Mouse (Mus musculus): ENCODE measurements around the gene A930009A15Rik. TPM values are rescaled to one million over a fixed set of nuclear protein-coding genes. Genes with fewer than 3 reads are reported as not detected.

A930009A15Rik gene
- polyA plus RNA-seq, 1 experiment from 2014 or later, result not detected

DNA sequence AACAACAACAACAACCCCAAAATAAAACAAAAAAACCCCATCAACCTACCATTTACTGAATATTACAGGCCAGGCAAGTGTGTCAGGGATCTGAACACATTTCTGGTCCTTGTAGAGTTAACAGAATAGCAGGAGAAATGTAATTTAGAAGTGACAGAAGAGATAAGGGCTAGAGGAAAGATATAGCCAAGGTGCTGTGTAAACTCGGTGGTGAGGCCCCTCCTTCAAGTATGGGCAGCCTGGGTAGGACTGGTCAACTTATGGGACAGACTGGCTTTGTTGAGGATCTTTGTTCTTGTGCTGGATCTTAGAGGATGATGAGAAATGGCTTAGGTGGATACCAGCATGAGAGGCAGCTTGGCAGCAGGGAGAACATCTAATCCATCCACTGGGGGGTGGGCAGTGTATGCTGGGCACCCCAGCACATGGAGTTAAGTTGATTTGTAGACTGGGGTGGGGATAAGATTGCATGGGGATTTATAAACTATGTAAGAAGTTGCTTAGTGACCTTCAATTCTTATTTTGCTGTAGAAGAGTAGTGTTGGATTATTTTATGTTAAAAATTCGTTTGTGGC lies 14.5 kb upstream of the A930009A15Rik start:
- no peak for ATAC-seq (ENCODE audit: insufficient number of reproducible peaks, low FRiP score, low TSS enrichment, low read depth)
- Histone ChIP-seq H3K4me1 (peaks cover 8% of the 10 kb centered on the region; the same call in 1 of the 2 replicates), H3K27ac (replicated peaks) (no peak overlapping the region), H3K36me3 (no peaks in the 10 kb centered on the region), H3K9me3 (replicated peaks) (no peaks in the 10 kb centered on the region), H3K4me2 (replicated peaks) (no peak overlapping the region), H3K9ac (no peak overlapping the region), H3K4me3 (replicated peaks) (no peak overlapping the region), H3K27me3 (no peaks in the 10 kb centered on the region)
- 47% methylated on average over 2 of the region's 2 CpGs for WGBS

DNA sequence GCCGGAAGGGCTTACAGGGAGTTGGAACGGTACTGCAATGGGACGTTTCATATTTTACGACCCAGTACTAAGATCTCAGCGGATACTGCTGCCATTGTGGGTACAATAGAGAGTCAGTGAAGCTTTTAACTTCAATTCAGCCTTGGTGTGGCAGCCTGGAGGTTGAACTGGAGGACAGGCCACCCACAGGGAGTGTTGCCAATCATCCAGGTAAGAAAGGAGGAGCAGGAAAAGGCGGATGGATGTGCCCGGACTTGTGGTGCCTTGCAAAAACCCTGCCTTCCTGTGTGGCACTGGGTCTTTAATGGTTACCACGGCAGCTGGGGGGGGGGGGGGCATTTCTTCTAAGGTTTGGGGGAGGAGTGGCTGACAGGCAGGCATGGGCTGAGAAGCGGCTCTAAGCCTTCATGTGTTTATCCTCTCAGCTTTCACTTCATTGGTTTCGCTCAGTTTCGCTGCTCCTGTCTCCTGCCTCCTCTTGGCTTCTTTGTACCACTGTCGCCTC lies 13.0 kb upstream of the A930009A15Rik start:
- Histone ChIP-seq H3K4me2 (replicated peaks) (0 out of 2 replicates have a peak overlapping the region, but pooled peaks have one; percentile 19), H3K27ac (replicated peaks) (no peak overlapping the region; the same call in 1 of the 2 replicates), H3K36me3 (no peaks in the 10 kb centered on the region), H3K4me3 (replicated peaks) (no peak overlapping the region), H3K9me3 (replicated peaks) (no peaks in the 10 kb centered on the region), H3K9ac (no peak overlapping the region), H3K27me3 (no peaks in the 10 kb centered on the region), H3K4me1 (peaks cover 8% of the 10 kb centered on the region; the same call in 1 of the 2 replicates)
- 28% methylated on average over 12 of the region's 12 CpGs for whole genome bisulfite sequencing
- 0 out of 2 replicates have a peak, but pooled peaks have one; percentile 34 for ATAC-seq (ENCODE audit: insufficient number of reproducible peaks, low FRiP score, low TSS enrichment, low read depth)

- H3K9ac ChIP-seq, result no peak overlapping the region
- H3K36me3 ChIP-seq, result no peaks in the 10 kb centered on the region
- no peaks in the 10 kb centered on the region for H3K9me3 ChIP-seq (replicated peaks)
- WGBS, result 62% methylated on average over 12 of the region's 12 CpGs
- H3K4me2 ChIP-seq (replicated peaks), result no peak overlapping the region
- no peak overlapping the region for H3K27ac ChIP-seq (replicated peaks)
- no peak overlapping the region for H3K4me3 ChIP-seq (replicated peaks)
- ATAC-seq (ENCODE audit: insufficient number of reproducible peaks, low FRiP score, low TSS enrichment, low read depth), result peak; percentile 31; the same call in 1 of the 2 replicates
- H3K27me3 ChIP-seq, result no peaks in the 10 kb centered on the region
- H3K4me1 ChIP-seq, result peaks cover 8% of the 10 kb centered on the region; the same call in 1 of the 2 replicates
Observed at GRCm38 (mm10) chr10:115561136-115561880, 8.5 kb upstream of the A930009A15Rik start.

DNA sequence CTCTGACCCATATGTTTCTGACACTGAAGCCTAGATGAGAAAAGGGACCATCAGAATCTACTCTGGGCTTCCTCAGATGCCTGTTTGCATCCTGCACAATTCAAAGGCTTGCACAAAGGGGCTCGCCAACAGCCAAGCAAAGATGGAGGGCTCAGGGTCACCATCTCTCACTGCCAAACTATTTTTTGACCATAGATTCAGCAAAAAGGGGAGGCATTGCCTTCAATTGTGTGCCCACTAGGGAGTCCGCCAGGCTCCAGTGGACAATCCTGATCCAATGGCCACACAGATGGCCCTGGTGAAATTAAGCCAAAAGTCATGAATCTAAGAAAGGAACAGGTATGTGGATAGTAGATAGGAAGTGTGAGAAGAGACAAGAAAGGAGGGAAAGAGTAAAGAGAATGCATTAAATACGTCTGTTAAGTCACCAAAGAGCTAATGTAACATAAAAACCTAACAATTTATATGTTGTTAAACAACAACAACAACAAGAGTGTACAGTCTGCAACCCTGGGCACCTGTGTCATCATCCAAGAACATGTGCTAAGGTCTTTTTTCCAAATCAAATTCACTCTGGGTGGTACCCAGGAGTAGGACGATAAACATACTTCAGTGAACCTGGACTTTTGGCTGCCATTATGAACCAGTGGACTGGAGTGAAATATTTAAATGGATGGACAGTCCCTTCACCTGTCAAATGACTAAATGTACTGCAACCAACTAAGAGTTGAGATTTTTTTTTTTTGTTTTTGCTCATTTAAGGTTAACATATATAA lies 6.7 kb upstream of the A930009A15Rik start:
- Histone ChIP-seq H3K4me2 (replicated peaks) (no peak overlapping the region), H3K4me3 (replicated peaks) (no peak overlapping the region), H3K36me3 (no peaks in the 10 kb centered on the region), H3K4me1 (no peaks in the 10 kb centered on the region), H3K27ac (replicated peaks) (no peak overlapping the region), H3K9me3 (replicated peaks) (no peaks in the 10 kb centered on the region), H3K9ac (no peak overlapping the region), H3K27me3 (no peaks in the 10 kb centered on the region)
- no peak for ATAC-seq (ENCODE audit: insufficient number of reproducible peaks, low FRiP score, low TSS enrichment, low read depth)
- 89% methylated on average over 4 of the region's 4 CpGs for WGBS

- no peak for ATAC-seq (ENCODE audit: insufficient number of reproducible peaks, low FRiP score, low TSS enrichment, low read depth)
- 73% methylated on average over 5 of the region's 5 CpGs for WGBS
- Histone ChIP-seq H3K27me3 (no peaks in the 10 kb centered on the region), H3K4me1 (no peaks in the 10 kb centered on the region), H3K36me3 (no peaks in the 10 kb centered on the region), H3K4me3 (replicated peaks) (no peak overlapping the region), H3K9ac (no peak overlapping the region), H3K9me3 (replicated peaks) (no peaks in the 10 kb centered on the region), H3K27ac (replicated peaks) (no peak overlapping the region), H3K4me2 (replicated peaks) (no peak overlapping the region)
Observed at GRCm38 (mm10) chr10:115563961-115564360, 5.8 kb upstream of the A930009A15Rik start.

DNA sequence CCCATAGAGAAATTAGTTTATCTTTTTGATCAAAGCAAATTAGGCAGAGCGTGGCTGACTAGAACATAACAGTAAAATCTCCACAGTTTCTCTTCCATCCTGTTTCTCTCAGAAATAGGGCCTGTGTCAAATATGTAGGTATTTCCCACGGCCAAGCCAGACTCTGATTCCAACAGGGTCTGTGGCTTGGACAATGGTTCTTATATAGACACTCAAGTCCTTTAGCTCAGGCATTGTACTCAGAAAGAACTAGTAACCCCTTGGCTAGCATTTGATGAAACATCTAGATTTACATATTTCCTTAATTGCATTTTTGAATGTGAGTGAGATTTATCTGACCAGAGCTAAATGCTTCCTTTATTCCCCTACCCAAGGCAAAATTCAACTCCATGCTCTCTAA lies 791 bp downstream of the A930009A15Rik start:
- no peaks in the 10 kb centered on the region for H3K4me1 ChIP-seq
- H3K4me3 ChIP-seq (replicated peaks), result no peak overlapping the region
- no peaks in the 10 kb centered on the region for H3K36me3 ChIP-seq
- no peaks in the 10 kb centered on the region for H3K27me3 ChIP-seq
- H3K27ac ChIP-seq (replicated peaks), result no peak overlapping the region
- no peak overlapping the region for H3K4me2 ChIP-seq (replicated peaks)
- WGBS, result 57% methylated on average over 2 of the region's 2 CpGs
- H3K9me3 ChIP-seq (replicated peaks), result no peaks in the 10 kb centered on the region
- no peak for ATAC-seq (ENCODE audit: insufficient number of reproducible peaks, low FRiP score, low TSS enrichment, low read depth)
- H3K9ac ChIP-seq, result no peak overlapping the region

DNA sequence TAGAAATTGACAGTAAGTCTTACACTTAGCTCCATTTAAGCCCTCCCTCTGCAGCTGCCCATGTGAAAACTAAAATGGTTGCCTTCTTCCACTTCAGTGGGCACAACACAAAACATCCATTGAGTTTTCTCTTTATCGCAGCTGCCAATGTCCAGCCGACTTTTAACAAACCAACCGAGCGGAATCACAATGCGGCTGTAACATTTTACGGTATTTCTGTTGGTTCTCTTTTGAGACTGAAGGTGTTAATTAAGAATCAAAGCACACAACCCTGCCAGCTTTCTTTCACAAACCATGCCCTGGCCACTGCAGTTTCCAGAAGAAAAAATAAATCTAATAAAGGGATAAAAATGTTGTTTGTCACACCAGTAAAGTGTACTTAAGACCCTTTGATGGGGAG lies 1.5 kb downstream of the A930009A15Rik start:
- 48% methylated on average over 6 of the region's 6 CpGs for WGBS
- no peaks in the 10 kb centered on the region for H3K27me3 ChIP-seq
- H3K9me3 ChIP-seq (replicated peaks), result no peaks in the 10 kb centered on the region
- H3K27ac ChIP-seq (replicated peaks), result no peak overlapping the region
- H3K9ac ChIP-seq, result no peak overlapping the region
- no peak overlapping the region for H3K4me2 ChIP-seq (replicated peaks)
- H3K4me1 ChIP-seq, result no peaks in the 10 kb centered on the region
- no peak overlapping the region for H3K4me3 ChIP-seq (replicated peaks)
- no peaks in the 10 kb centered on the region for H3K36me3 ChIP-seq
- no peak for ATAC-seq (ENCODE audit: insufficient number of reproducible peaks, low FRiP score, low TSS enrichment, low read depth)

DNA sequence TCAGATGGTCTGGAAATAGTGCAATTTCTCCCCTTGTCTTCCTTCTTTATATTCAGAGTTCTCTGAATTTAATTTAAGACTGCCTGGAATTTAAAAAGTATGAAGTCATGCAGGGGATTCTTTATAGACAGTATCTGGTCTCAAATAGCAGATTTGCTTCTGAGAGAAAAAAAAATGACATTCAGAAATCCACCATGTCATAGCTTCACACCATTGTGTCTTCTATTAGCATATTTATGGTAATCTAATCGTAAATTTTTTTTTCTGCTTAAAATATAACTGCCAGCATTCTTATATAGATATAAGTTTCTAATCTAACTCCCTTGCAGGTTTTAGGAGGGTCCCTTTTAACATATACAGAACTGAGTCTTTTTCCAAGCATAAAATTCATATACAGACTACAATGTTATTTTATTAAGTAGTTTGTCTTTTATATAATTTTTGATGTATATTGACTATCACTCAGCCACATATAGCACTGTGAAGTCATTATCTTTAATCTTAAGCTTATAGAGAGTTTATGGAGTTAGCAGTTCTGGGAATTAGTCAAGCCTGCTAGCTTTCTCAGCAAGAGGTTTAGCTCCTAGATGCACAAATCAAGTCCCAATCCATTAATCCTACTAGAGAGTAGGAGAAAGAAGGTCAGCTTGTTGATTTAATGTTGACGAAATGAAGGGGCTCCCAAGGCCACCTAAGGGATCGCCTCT lies 2.1 kb downstream of the A930009A15Rik start:
- H3K9ac ChIP-seq, result no peak overlapping the region
- H3K4me2 ChIP-seq (replicated peaks), result no peak overlapping the region
- H3K4me1 ChIP-seq, result no peaks in the 10 kb centered on the region
- ATAC-seq (ENCODE audit: insufficient number of reproducible peaks, low FRiP score, low TSS enrichment, low read depth), result no peak
- H3K36me3 ChIP-seq, result no peaks in the 10 kb centered on the region
- no peak overlapping the region for H3K27ac ChIP-seq (replicated peaks)
- no peaks in the 10 kb centered on the region for H3K9me3 ChIP-seq (replicated peaks)
- 56% methylated on average over 3 of the region's 3 CpGs for WGBS
- H3K27me3 ChIP-seq, result no peaks in the 10 kb centered on the region
- H3K4me3 ChIP-seq (replicated peaks), result no peak overlapping the region

DNA sequence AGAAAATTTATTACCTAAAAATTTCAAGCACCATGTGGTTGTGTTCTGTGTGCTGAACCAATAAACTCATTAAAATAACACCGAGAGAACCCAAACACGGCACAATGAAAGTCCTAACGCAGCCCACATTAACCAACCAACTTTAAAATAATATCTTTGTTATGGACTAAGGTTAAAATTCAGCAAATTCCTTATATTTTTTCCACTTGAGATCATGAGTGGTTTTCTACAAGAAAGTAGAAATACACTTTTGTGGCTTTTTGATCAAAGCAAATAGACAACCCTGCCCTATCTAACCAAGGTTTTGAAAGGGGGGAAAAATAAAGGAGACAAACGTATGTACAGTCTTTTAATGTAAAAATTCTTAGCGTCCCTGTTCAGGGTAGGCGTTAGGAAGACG lies 9.3 kb downstream of the A930009A15Rik start:
- WGBS, result 56% methylated on average over 7 of the region's 7 CpGs
- peaks cover 5% of the 10 kb centered on the region; the same call in 1 of the 2 replicates for H3K27me3 ChIP-seq

DNA sequence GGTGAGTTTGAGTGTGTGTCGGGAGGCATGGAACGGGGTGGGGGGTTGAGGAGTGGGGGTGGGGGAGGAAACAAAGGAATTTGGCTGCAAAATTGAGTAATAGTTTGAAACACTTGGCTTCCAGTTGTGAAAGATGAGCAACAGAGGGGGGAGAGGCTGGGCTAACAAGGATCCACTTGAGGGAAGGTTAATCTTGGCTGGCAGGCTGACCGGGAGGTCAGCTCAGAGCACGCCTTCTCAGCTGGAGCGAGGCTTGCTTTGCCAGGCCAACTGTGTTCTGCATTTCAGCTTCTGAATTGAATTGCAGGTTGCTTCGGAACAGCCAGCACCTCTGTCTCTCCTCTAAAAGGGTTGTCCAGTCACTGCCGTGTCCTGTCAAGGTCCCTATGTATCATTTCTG lies 9.7 kb downstream of the A930009A15Rik start:
- Histone ChIP-seq H3K27me3 (peaks cover 8% of the 10 kb centered on the region), H3K27ac (replicated peaks) (no peak overlapping the region), H3K4me1 (0 out of 2 replicates have a peak, but pooled peaks cover 4% of the 10 kb centered on the region), H3K9me3 (replicated peaks) (no peaks in the 10 kb centered on the region), H3K4me2 (replicated peaks) (no peak overlapping the region), H3K4me3 (replicated peaks) (no peak overlapping the region), H3K36me3 (no peaks in the 10 kb centered on the region), H3K9ac (no peak overlapping the region)
- ATAC-seq (ENCODE audit: insufficient number of reproducible peaks, low FRiP score, low TSS enrichment, low read depth), result no peak
- 16% methylated on average over 7 of the region's 7 CpGs for WGBS

More for the DNA sequence above, 9.3 kb downstream of the A930009A15Rik start:
- H3K36me3 ChIP-seq, result no peaks in the 10 kb centered on the region
- H3K27ac ChIP-seq (replicated peaks), result no peak overlapping the region
- no peak overlapping the region for H3K4me2 ChIP-seq (replicated peaks)
- H3K9me3 ChIP-seq (replicated peaks), result no peaks in the 10 kb centered on the region
- H3K4me3 ChIP-seq (replicated peaks), result no peak overlapping the region
- 0 out of 2 replicates have a peak, but pooled peaks cover 4% of the 10 kb centered on the region for H3K4me1 ChIP-seq
- H3K9ac ChIP-seq, result no peak overlapping the region
- ATAC-seq (ENCODE audit: insufficient number of reproducible peaks, low FRiP score, low TSS enrichment, low read depth), result no peak

All from embryonic facial prominence, embryonic 15.5 days (tissue).